Mouse (Mus musculus): ENCODE measurements at regions not wholly inside any gene's neighbourhood (a gene's known extent, or its start where the extent isn't known, plus 50 kb on each side); places are given as distances from the start of the nearest gene placed in this dataset.
"Not testable (repeated sequence)": the region's sequence is repeated elsewhere in the genome, so short reads cannot be mapped to it uniquely, and the experiment has no call there.

DNA sequence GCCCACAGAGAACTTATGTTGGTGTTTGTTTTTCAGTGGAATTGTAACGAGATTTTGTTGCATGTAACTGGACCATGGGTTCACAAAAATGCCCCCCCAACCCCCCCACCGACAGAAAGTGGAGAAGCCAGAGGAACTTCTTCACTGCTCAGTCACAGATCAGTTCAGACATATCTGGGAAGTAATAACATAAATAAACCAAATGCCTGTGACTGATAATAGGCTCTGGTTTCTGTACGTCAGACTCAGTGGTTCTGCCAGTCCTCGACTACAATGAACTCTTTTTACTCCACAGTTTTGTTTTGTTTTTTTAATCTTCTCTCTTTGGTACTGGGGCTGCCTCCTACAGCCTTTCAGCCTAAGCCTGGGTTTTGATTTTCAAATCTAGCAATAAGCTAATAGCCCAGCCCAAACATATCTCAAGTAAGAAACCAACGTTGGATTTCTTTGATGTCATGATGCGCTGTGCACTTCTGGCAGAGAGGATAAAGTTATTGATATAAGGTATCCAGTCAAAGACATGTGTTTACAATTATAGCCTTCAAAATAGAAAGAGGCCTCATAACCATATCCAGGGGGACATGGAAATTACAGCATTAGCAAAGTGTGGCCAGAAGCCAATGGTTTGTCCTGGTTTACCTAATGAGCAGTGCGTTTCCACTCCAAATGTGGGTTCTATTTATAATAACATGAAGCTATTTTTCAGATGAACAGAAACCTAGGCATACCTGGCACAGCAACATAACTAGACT is 244.0 kb upstream of the Intu start:
- no peak for ATAC-seq
- ChIA-PET CTCF (interaction anchor here (1.3 to 2.1 kb wide), 2 partner anchors 10 to 15 kb away, joined by 3 to 6 read pairs; no protein-coding TSS in a partner anchor), POLR2A (no interaction called here)
- H3K27me3 ChIP-seq = peaks cover 9% of the 10 kb centered on the region
- in situ Hi-C loops (cut with MboI; ENCODE audit: low pct_unique_long_range_greater_than_20kb) = no loop called here
- no peak for TF ChIP-seq CTCF (IDR thresholded peaks at IDR 0.05)
- no peak for DNase-seq (ENCODE audit: low read depth, low spot score)

DNA sequence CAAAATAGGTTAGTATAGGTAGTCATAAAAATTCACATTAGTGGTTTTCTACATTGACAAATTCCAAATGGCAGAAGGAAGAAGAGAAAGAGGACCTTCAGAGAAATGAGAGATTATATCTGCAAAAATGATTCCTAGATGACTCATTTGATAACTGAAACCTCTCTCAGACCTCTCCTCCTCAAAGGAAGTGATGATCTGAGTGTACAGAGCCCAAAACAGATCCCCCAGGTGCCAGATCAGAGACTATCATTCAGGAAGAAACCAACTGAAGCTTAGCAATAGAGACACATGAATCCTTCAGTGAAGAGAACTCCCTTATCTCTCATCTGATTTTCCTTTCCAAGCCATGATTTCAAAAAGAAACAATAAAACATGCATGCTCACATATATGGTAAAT is 234.0 kb upstream of the Intu start:
- ATAC-seq (no peak), DNase-seq (ENCODE audit: low read depth, low spot score) (no peak)
- no peak for TF ChIP-seq CTCF (IDR thresholded peaks at IDR 0.05)
- CTCF ChIA-PET = interaction anchor here (1.4 to 2.5 kb wide), 2 partner anchors 9 to 19 kb away, joined by 6 read pairs; no protein-coding TSS in a partner anchor
- peaks cover 6% of the 10 kb centered on the region for H3K27me3 ChIP-seq
- POLR2A ChIA-PET = no interaction called here
- in situ Hi-C loops (cut with MboI; ENCODE audit: low pct_unique_long_range_greater_than_20kb) = no loop called here

DNA sequence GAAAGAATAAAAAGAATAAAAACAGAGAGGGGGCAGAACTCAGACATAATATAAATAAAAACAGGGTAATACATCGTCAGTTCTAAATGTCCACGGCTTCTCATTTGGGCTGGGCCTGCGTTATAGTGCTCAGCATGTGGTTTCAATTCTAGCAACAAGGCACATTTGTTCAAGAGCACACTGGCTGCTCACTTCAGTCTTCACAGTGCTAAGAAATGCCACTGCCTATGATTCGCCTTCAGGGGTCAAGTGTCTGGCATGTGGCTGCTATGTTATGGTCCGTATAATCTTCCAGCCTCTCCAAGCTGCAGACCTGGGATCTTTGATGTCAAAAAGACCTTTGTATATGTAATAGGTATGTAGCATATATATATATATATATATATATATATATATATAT is 210.8 kb upstream of the Intu start:
- TF ChIP-seq CTCF (IDR thresholded peaks at IDR 0.05) = no peak
- peaks cover 4% of the 10 kb centered on the region for H3K27me3 ChIP-seq
- in situ Hi-C loops (cut with MboI; ENCODE audit: low pct_unique_long_range_greater_than_20kb) = no loop called here
- ChIA-PET CTCF (interaction anchor here (0.8 to 1.2 kb wide), 4 partner anchors 10 to 48 kb away, joined by 3 read pairs; no protein-coding TSS in a partner anchor), POLR2A (no interaction called here)
- ATAC-seq (no peak), DNase-seq (ENCODE audit: low read depth, low spot score) (no peak)

DNA sequence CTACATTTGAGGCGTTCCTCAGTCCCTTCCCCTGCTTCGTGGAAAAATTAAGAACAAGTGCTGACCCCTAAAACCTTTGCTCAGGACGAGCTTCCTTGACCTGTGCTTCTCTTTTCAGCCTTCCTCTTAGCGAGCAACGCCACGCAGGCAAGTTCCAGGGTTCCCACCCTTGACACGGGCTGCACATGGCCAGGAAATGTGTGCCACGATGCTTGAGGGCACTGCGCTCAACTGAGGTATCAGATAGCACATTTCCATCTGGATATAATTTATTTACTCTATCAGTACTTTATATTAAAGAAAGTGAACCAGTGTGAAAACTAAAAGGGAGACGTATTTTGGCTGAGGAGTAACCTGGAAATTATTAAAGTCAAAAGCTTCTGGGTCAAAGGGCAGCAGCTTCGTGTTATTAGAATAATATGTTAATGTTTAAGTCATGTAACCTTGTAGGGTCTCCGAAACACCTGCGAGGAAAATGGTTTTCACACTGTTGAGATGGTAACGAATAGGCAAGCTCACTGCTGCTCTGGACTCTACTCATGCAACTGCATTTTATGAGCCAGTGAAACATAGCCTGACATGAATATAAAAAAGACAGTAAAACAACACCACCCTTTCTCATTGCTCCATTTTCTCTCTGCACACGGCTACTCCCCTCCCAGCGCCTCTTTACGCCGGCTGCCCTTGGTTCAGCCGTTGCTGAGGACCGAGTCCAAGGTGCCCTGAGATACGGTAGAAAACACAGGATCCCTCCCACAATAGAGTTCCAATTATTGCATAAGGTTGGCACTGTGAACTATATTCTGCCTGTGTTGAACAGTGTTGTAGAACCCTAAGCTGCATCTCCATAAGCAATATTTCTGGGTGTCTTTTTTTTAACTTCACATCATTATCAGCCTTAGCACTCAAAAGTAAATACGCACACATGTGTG is 204.9 kb upstream of the Intu start:
- no peaks in the 10 kb centered on the region for H3K27me3 ChIP-seq
- in situ Hi-C loops (cut with MboI; ENCODE audit: low pct_unique_long_range_greater_than_20kb) = no loop called here
- POLR2A ChIA-PET = no interaction called here
- CTCF ChIA-PET = interaction anchor here (1.1 kb wide), 1 partner anchor 16 kb away, joined by 5 read pairs; no protein-coding TSS in a partner anchor
- no peak for TF ChIP-seq CTCF (IDR thresholded peaks at IDR 0.05)
- ATAC-seq (no peak), DNase-seq (ENCODE audit: low read depth, low spot score) (no peak)

DNA sequence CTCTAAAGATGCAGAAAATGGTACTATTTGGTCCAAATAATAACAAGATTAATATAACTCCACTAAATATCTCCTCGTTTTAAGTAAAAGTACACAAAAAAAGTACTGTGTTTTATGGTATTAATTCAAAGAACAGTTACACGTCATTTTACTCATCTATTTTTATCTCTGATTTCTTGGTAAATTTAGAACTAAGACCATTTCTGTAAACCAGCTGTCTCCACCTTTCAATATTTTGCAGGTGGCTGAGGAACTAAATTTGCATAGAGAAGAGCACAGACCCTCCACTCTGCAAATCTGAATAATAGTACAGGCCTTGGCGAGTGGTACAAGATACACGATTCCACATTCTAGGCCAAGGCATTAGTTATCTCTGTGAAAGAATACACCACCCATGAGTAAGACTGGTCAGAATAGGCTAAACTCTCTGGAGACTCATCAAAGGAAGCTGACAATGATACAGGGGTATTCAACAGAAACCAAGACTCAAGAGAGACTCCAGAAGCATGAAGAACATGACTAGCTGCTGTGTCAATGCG is 191.5 kb upstream of the Intu start:
- POLR2A ChIA-PET = no interaction called here
- H3K27me3 ChIP-seq = peaks cover 17% of the 10 kb centered on the region
- TF ChIP-seq CTCF (IDR thresholded peaks at IDR 0.05) = no peak
- no peak for ATAC-seq
- CTCF ChIA-PET = interaction anchor here (1.3 kb wide), 1 partner anchor 19 kb away, joined by 3 read pairs; no protein-coding TSS in a partner anchor
- in situ Hi-C loops (cut with MboI; ENCODE audit: low pct_unique_long_range_greater_than_20kb) = no loop called here
- no peak for DNase-seq (ENCODE audit: low read depth, low spot score)

DNA sequence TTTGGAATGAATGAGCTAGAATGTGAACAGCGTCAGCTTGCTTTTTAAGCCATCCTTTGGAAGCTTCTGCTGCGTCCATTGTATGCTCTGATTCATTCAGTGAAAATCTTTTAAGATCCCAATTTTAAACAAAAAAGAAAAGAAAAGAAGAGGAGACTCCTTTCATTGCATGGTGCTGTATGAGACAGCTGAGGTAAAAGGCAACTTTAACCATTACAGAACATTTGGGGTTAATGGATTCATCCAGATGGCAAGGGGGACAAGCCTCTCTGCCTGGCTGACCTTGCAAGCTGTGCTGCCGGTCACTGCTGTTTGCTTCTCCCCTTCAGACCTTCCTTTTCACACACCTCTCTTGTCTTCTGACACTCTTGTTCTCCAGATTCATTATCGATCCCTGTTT is 176.0 kb upstream of the Intu start:
- in situ Hi-C loops (cut with MboI; ENCODE audit: low pct_unique_long_range_greater_than_20kb) = no loop called here
- CTCF ChIA-PET = interaction anchor here (1.3 kb wide), 1 partner anchor 12 kb away, joined by 3 read pairs; no protein-coding TSS in a partner anchor
- no peak for TF ChIP-seq CTCF (IDR thresholded peaks at IDR 0.05)
- no peaks in the 10 kb centered on the region for H3K27me3 ChIP-seq
- DNase-seq (ENCODE audit: low read depth, low spot score) (no peak), ATAC-seq (no peak)
- POLR2A ChIA-PET = interaction anchor here (0.6 kb wide), 1 partner anchor 9 kb away, joined by 3 read pairs; no protein-coding TSS in a partner anchor

DNA sequence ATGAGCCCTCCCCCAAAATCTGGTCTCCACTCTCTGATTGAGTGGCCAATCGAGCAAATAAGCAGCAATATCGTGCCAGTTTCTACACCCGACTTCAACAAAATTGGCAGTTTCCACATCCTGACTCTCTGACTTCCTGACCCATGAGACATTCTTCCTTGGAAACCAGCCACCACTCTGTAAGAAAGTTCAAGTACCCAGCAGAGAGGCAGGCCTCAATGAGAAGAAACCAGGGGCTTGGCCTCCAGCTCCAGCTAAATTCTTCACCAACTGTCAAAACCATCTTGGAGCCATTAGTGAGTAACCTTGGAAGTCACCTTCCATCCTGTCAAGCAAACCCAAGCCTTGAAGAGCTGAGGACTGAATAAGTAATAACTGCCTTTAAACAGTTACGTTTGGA is 162.7 kb upstream of the Intu start:
- DNase-seq (ENCODE audit: low read depth, low spot score) (no peak), ATAC-seq (no peak)
- peaks cover 24% of the 10 kb centered on the region for H3K27me3 ChIP-seq
- ChIA-PET POLR2A (interaction anchor here (0.6 kb wide), 1 partner anchor 232 kb away, joined by 3 read pairs; no protein-coding TSS in a partner anchor), CTCF (interaction anchor here (1.1 kb wide), 2 partner anchors 14 to 48 kb away, joined by 3 read pairs; no protein-coding TSS in a partner anchor)
- in situ Hi-C loops (cut with MboI; ENCODE audit: low pct_unique_long_range_greater_than_20kb) = no loop called here
- no peak for TF ChIP-seq CTCF (IDR thresholded peaks at IDR 0.05)

DNA sequence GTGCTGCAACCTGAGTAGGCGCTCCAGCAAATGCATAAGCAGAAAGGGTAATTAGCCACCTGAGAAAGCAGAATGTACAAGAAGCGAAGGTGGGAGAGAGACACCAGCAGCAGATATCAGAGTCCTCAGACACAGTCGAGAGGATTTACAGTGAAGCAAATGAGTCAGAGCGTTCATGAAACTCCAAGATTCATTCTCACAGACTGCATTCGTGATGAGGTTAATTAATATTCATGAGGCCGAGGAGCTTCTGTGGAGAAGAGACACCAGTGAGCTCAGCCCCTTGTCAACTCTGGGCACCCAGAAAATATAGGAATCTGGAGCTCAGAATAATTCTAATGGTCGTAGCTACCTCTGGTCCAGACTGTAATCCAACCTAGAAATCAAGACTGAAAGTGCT is 159.7 kb upstream of the Intu start:
- in situ Hi-C loops (cut with MboI; ENCODE audit: low pct_unique_long_range_greater_than_20kb) = no loop called here
- DNase-seq (ENCODE audit: low read depth, low spot score) (no peak), ATAC-seq (no peak)
- CTCF ChIA-PET = interaction anchor here (1.1 to 1.5 kb wide), 3 partner anchors 14 to 366 kb away, joined by 3 read pairs; no protein-coding TSS in a partner anchor
- POLR2A ChIA-PET = no interaction called here
- peaks cover 12% of the 10 kb centered on the region for H3K27me3 ChIP-seq
- no peak for TF ChIP-seq CTCF (IDR thresholded peaks at IDR 0.05)

DNA sequence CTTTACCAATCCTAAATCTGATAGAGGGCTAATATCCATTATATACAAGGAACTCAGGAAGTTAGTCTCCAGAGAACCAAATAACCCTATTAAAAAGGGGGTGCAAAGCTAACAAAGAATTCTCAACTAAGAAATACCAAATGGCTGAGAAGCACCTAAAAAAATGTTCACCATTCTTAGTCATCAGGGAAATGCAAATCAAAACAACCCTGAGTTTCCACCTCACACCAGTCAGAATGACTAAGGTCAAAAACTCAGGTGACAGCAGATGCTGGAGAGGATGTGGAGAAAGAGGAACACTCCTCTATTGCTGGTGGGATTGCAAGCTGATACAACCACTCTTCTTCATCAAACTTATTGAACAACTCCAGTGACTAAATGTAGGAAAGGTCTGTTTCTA is 154.9 kb upstream of the Intu start:
- peaks cover 11% of the 10 kb centered on the region for H3K27me3 ChIP-seq
- in situ Hi-C loops (cut with MboI; ENCODE audit: low pct_unique_long_range_greater_than_20kb) = loop anchor here (25.0 kb wide), 1 partner anchor 989 kb away; no protein-coding TSS in a partner anchor
- DNase-seq (ENCODE audit: low read depth, low spot score); ATAC-seq; POLR2A ChIA-PET; CTCF ChIA-PET: not testable (repeated sequence)

DNA sequence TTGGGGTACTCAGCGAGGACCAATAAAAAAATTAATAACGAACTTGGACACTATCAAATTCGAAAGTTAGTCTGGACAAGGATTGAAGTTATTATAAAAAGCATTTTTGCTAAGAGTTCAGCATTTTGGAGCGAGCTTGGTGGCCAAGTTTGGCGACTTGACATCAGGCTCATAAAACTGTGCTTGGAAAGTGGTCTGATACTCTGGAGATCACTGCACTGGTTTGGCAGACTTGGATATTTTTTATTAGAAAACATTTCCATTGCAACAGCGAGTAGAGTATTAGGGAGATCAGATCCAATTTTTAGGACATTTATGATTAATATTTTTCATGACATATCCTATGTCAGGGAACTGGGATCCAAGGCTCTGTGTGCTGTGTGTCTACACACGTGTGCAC is 153.7 kb upstream of the Intu start:
- in situ Hi-C loops (cut with MboI; ENCODE audit: low pct_unique_long_range_greater_than_20kb) = loop anchor here (25.0 kb wide), 1 partner anchor 990 kb away; no protein-coding TSS in a partner anchor
- ATAC-seq (no peak), DNase-seq (ENCODE audit: low read depth, low spot score) (no peak)
- ChIA-PET POLR2A (no interaction called here), CTCF (no interaction called here)
- TF ChIP-seq CTCF (IDR thresholded peaks at IDR 0.05) = no peak
- H3K27me3 ChIP-seq = peaks cover 15% of the 10 kb centered on the region

Measured in Patski (cell line).